Mouse (Mus musculus): ENCODE measurements around the gene Usp2. TPM values are rescaled to one million over a fixed set of nuclear protein-coding genes. Genes with fewer than 3 reads are reported as not detected.
A peak's percentile ranks its signal among the peaks of the same experiment; 100 is the strongest.

Gene Usp2
- polyA plus RNA-seq, 1 experiment from 2014 or later: 12.2 TPM

DNA sequence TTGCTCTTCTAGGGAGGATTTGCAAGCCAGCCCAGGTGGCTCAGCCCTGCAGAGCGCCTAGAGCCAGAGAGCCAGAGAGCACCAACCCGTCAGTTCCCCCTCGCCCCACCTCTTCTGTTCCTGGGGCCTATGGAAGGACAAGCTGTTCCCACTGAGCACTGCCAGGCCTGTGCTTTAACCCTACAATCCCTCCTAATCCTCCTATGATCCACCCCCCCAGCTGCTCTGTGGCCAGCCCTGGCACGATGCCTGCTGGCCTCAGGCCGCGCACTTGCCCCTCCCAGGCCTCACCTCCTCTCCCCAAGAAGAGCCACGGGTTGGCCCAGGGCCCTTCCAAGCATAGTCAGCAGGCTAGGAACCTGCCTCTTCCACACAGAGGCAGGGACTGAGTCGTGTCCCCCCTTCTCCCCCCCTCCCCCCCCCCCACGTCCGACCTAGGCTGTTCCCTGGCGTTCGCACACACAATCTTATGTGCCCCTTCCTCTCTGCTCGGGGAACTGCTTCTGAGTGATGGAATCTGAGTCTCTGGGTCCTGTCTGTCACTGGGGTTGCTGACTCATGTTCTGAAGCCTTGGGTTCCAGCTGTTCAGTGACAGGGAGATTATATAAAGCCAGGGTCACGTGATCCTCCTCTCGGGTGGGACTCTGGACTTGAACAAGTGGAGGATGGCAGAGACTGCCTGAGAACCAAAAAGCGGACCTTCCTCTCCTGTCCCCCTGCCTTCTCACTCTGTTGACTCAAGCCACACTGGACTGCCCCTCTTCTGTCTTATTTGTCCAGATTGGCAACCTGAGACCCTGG, 12.3 kb downstream of the Usp2 start:
- H3K4me1 ChIP-seq (replicated peaks; ENCODE audit: control insufficient read depth, insufficient read depth, low read length): peaks cover 24% of the 10 kb centered on the region
- 22% methylated on average over 14 of the region's 16 CpGs for WGBS
- ATAC-seq (ENCODE audit: low read depth): peak; percentile 90
- peaks cover 8% of the 10 kb centered on the region for H3K27me3 ChIP-seq (ENCODE audit: control insufficient read depth, insufficient read depth, low read depth, low read length)
- H3K27ac ChIP-seq (ENCODE audit: low read length): peak overlapping the region; percentile 47
- no peak overlapping the region for H3K4me3 ChIP-seq (ENCODE audit: low read length)
- H3K9ac ChIP-seq (ENCODE audit: low read length): no peak overlapping the region
- no peaks in the 10 kb centered on the region for H3K36me3 ChIP-seq (ENCODE audit: control insufficient read depth, insufficient read depth, low read length)
- no peaks in the 10 kb centered on the region for H3K9me3 ChIP-seq (ENCODE audit: control insufficient read depth, low read length)
- H3K4me2 ChIP-seq (ENCODE audit: low read depth, low read length): peak overlapping the region; percentile 25

DNA sequence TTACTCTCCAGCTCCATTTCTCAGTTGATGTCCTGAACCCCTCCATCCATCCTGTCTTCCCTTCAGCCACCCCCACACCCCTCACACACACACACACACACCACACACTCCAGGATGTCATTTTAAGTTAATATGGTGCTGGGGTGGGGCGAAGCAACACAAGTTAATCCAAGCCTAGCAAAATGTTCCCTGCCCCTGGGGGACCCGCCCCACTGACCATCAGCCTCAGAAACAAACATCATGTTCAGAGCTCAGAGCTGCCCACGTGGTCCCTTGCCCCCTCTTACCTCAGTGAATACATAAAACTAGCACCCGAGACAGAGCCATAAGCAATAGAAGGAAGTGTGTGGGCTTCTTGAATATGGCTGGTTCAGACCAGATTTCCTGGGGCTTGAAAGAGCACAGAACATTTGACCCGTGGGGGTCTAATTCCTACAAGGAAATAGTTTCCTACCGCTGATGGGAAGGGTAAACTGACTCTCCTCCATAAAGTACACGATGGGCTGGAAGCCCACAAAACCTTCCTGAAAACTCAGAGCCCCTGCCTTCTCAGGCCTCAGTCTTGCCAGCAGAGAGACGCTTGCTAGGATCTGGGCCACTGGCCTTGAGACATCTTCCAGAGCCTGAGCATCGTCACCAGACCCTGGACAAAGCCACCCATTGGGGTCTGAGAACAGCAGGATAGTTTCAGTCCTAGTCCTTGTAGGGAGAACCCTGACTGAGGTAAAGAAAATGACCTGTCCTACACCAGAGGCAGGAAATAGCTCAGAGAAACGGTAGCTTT, 13.4 kb downstream of the Usp2 start:
- no peak overlapping the region for H3K4me2 ChIP-seq (ENCODE audit: low read depth, low read length)
- H3K9ac ChIP-seq (ENCODE audit: low read length): no peak overlapping the region
- no peaks in the 10 kb centered on the region for H3K36me3 ChIP-seq (ENCODE audit: control insufficient read depth, insufficient read depth, low read length)
- no peak for ATAC-seq (ENCODE audit: low read depth)
- WGBS: 53% methylated on average over 10 of the region's 10 CpGs
- no peak overlapping the region for H3K27ac ChIP-seq (ENCODE audit: low read length)
- peaks cover 10% of the 10 kb centered on the region for H3K27me3 ChIP-seq (ENCODE audit: control insufficient read depth, insufficient read depth, low read depth, low read length)
- no peaks in the 10 kb centered on the region for H3K9me3 ChIP-seq (ENCODE audit: control insufficient read depth, low read length)
- H3K4me3 ChIP-seq (ENCODE audit: low read length): no peak overlapping the region
- H3K4me1 ChIP-seq (replicated peaks; ENCODE audit: control insufficient read depth, insufficient read depth, low read length): peaks cover 29% of the 10 kb centered on the region

DNA sequence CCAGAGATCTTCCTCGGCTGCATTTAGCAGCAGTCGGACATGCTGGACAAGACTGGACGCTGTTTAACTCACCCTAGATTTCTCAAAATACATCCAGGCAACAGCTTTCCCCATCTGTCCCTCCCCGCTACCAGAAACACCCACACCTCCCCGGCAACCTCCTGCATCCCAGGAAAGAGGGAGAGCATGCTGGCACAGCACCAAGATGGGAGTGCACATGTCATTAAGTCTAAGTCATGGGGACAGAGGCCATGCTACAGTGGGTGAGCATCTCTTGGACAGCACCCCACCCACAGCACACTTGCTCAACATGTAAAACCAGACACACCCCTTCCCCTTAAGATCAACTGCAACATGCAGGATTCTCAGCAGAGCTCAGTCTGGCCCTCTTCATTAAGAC, 14.1 kb downstream of the Usp2 start:
- no peak for ATAC-seq (ENCODE audit: low read depth)
- WGBS: 60% methylated on average over 5 of the region's 5 CpGs
- Histone ChIP-seq H3K9ac (ENCODE audit: low read length) (no peak overlapping the region), H3K4me2 (ENCODE audit: low read depth, low read length) (no peak overlapping the region), H3K4me3 (ENCODE audit: low read length) (no peak overlapping the region), H3K36me3 (ENCODE audit: control insufficient read depth, insufficient read depth, low read length) (no peaks in the 10 kb centered on the region), H3K4me1 (replicated peaks; ENCODE audit: control insufficient read depth, insufficient read depth, low read length) (peaks cover 32% of the 10 kb centered on the region), H3K9me3 (ENCODE audit: control insufficient read depth, low read length) (no peaks in the 10 kb centered on the region), H3K27ac (ENCODE audit: low read length) (no peak overlapping the region), H3K27me3 (ENCODE audit: control insufficient read depth, insufficient read depth, low read depth, low read length) (peaks cover 12% of the 10 kb centered on the region)

DNA sequence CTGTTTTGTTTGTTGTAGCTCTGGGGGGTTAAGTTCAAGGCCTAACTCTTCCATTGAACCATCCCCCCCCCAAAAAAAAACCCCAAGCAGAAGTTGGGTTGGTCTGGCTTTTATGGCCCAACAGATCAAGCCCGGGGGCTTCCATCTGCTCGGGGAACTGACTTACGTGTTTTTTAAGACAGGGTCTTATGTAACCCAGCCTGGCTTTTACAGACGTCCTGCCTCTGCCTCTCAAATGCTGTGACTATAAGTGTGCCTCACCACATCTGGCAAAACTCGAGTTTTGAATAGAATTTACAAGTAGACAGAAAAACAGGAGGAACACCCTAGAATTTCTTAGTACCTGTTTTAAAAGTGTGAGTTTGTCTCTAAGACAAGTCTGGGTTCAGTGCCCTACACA, 14.8 kb downstream of the Usp2 start:
- no peak overlapping the region for H3K9ac ChIP-seq (ENCODE audit: low read length)
- no peaks in the 10 kb centered on the region for H3K9me3 ChIP-seq (ENCODE audit: control insufficient read depth, low read length)
- no peak overlapping the region for H3K27ac ChIP-seq (ENCODE audit: low read length)
- H3K36me3 ChIP-seq (ENCODE audit: control insufficient read depth, insufficient read depth, low read length): no peaks in the 10 kb centered on the region
- no peak overlapping the region for H3K4me3 ChIP-seq (ENCODE audit: low read length)
- 73% methylated on average over 5 of the region's 5 CpGs for WGBS
- no peak overlapping the region for H3K4me2 ChIP-seq (ENCODE audit: low read depth, low read length)
- peaks cover 32% of the 10 kb centered on the region for H3K4me1 ChIP-seq (replicated peaks; ENCODE audit: control insufficient read depth, insufficient read depth, low read length)
- H3K27me3 ChIP-seq (ENCODE audit: control insufficient read depth, insufficient read depth, low read depth, low read length): peaks cover 13% of the 10 kb centered on the region
- ATAC-seq (ENCODE audit: low read depth): no peak

DNA sequence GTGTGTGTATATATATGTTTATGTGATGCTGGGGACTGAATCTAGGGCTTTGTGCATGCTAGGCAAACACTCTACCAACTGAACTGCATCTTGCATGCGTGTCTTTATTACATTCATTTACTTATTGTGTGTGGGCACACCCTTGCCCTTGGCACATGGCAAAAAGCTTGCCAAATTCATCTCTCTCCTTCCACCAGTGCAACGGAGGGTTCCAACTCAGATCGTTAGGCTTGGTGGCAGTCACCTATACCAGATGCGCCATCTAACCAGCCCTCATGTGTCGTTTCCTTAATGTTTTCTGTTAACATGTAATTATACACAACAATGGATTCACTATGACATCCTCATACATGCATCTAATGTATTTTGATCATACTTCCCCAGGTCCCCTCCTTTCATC, 15.4 kb downstream of the Usp2 start:
- Histone ChIP-seq H3K4me1 (replicated peaks; ENCODE audit: control insufficient read depth, insufficient read depth, low read length) (peaks cover 33% of the 10 kb centered on the region), H3K36me3 (ENCODE audit: control insufficient read depth, insufficient read depth, low read length) (no peaks in the 10 kb centered on the region), H3K9ac (ENCODE audit: low read length) (no peak overlapping the region), H3K27ac (ENCODE audit: low read length) (no peak overlapping the region), H3K4me2 (ENCODE audit: low read depth, low read length) (no peak overlapping the region), H3K9me3 (ENCODE audit: control insufficient read depth, low read length) (no peaks in the 10 kb centered on the region), H3K27me3 (ENCODE audit: control insufficient read depth, insufficient read depth, low read depth, low read length) (peaks cover 16% of the 10 kb centered on the region), H3K4me3 (ENCODE audit: low read length) (no peak overlapping the region)
- ATAC-seq (ENCODE audit: low read depth): no peak
- WGBS: 91% methylated on average over 5 of the region's 5 CpGs

DNA sequence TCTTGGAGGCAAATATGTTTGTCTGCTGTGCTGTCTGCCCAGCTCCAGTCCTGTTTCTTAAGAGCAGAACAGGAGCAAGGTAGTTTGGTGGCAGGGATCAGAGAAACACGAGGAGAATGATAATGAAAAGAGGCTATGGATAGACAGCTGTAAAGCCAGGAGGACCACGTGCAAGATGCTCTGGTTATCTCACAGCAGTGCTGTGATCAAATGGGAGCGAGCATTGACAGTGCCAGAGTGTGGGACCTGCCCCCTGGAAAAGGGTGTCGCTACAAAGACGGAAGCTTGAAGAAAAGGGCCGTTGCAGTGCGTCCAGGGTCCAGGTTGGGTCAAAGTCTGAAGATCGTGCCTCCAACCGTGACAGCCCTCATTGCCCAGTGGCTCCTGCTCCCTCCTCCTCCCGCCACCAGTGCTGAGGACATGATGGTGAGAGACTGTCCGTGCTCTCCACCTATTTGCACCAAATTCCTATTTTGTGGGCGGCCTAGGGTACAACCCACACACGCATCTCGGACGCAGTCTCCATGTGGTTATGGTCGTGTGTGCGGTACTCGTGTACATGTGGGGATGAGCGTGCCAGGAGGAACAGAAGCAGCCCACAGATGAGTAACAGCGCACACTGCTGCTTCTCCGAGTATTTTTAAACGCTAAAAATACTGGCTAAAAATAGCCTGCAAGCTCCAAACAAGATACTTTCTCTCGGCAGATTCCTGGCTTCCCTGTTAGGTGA, 16.7 kb downstream of the Usp2 start:
- peaks cover 18% of the 10 kb centered on the region for H3K27me3 ChIP-seq (ENCODE audit: control insufficient read depth, insufficient read depth, low read depth, low read length)
- 0 out of 2 replicates have a peak, but pooled peaks have one; percentile 3 for ATAC-seq (ENCODE audit: low read depth)
- no peak overlapping the region for H3K27ac ChIP-seq (ENCODE audit: low read length)
- peak overlapping the region; percentile 65 for H3K4me3 ChIP-seq (ENCODE audit: low read length)
- H3K36me3 ChIP-seq (ENCODE audit: control insufficient read depth, insufficient read depth, low read length): no peaks in the 10 kb centered on the region
- peaks cover 39% of the 10 kb centered on the region for H3K4me1 ChIP-seq (replicated peaks; ENCODE audit: control insufficient read depth, insufficient read depth, low read length)
- no peaks in the 10 kb centered on the region for H3K9me3 ChIP-seq (ENCODE audit: control insufficient read depth, low read length)
- 8% methylated on average over 23 of the region's 23 CpGs for WGBS
- H3K9ac ChIP-seq (ENCODE audit: low read length): no peak overlapping the region
- H3K4me2 ChIP-seq (ENCODE audit: low read depth, low read length): peak overlapping the region; percentile 99

DNA sequence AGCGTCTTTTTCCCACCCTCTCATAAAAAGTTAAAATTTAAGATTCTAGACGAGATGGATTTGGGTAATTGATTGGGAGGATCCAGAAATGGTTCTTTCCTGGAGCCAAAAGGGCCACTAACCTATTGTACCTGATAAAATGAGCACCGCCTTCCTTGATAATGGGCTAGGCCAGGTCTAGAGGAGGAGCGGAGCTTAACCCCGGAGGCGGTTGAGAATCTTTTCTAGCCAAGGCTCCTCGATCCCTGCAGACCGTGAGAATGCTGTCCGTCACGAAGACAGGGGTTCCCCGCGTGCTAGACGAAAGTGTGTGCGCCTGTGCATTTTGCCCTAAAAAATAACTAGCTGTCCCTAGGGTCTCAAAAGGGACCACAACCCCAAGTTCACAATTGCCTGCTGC, 17.4 kb downstream of the Usp2 start:
- peak overlapping the region; percentile 99 for H3K4me2 ChIP-seq (ENCODE audit: low read depth, low read length)

DNA sequence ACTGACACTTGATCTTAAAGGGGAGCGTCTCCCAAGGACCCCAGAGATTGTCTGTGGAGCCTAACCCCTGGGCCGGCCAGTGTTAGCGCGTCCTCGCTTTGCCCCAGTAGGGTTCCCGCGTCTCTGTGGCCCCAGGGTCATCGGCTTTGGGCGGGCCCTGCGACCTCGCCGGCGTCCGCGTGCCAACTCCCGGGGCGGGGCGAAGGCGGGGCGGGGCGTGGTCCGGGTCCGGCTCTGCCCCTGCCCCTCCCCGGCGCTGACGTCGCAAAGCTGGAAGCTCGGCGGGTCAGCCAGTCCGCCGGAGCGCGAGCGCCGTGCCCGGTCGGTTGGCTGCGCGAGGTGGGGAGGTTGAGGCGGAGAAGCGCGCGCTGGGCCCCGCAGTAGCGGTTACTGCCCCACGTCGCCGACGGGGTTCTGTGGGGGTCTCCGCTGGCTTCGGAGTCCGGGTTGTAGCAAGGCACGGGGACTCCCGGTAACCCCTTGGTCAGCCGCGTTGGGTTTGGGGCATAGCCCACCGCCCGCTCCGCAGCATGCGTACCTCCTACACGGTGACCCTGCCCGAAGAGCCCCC, 17.9 kb downstream of the Usp2 start:
- H3K27ac ChIP-seq (ENCODE audit: low read length): no peak overlapping the region
- H3K4me2 ChIP-seq (ENCODE audit: low read depth, low read length): peak overlapping the region; percentile 99
- ATAC-seq (ENCODE audit: low read depth): peak; percentile 87
- peak overlapping the region; percentile 82 for H3K9ac ChIP-seq (ENCODE audit: low read length)
- no peaks in the 10 kb centered on the region for H3K36me3 ChIP-seq (ENCODE audit: control insufficient read depth, insufficient read depth, low read length)
- peak overlapping the region; percentile 65 for H3K4me3 ChIP-seq (ENCODE audit: low read length)
- peaks cover 18% of the 10 kb centered on the region for H3K27me3 ChIP-seq (ENCODE audit: control insufficient read depth, insufficient read depth, low read depth, low read length)
- H3K4me1 ChIP-seq (replicated peaks; ENCODE audit: control insufficient read depth, insufficient read depth, low read length): peaks cover 32% of the 10 kb centered on the region
- WGBS: under 1% methylated on average over 60 of the region's 62 CpGs
- H3K9me3 ChIP-seq (ENCODE audit: control insufficient read depth, low read length): no peaks in the 10 kb centered on the region

More for the DNA sequence above, 17.4 kb downstream of the Usp2 start:
- peak; percentile 11; the same call in 1 of the 2 replicates for ATAC-seq (ENCODE audit: low read depth)
- Histone ChIP-seq H3K36me3 (ENCODE audit: control insufficient read depth, insufficient read depth, low read length) (no peaks in the 10 kb centered on the region), H3K4me1 (replicated peaks; ENCODE audit: control insufficient read depth, insufficient read depth, low read length) (peaks cover 35% of the 10 kb centered on the region), H3K4me3 (ENCODE audit: low read length) (peak overlapping the region; percentile 65), H3K27me3 (ENCODE audit: control insufficient read depth, insufficient read depth, low read depth, low read length) (peaks cover 18% of the 10 kb centered on the region), H3K9me3 (ENCODE audit: control insufficient read depth, low read length) (no peaks in the 10 kb centered on the region), H3K9ac (ENCODE audit: low read length) (peak overlapping the region; percentile 82), H3K27ac (ENCODE audit: low read length) (peak overlapping the region; percentile 7; the same call in 1 of the 2 replicates)
- 1% methylated on average over 14 of the region's 14 CpGs for WGBS

All from lung, embryonic 16.5 days (tissue).